Mouse (Mus musculus) cerebellum, adult 11 months (tissue): ENCODE data around the gene Arfip1.
A peak's percentile ranks its signal among the peaks of the same experiment; 100 is the strongest.

Source experiments
- DNase-seq: peaks from one replicate; pipeline ENCODE4 v3.0.0; 2022

Gene Arfip1

DNA sequence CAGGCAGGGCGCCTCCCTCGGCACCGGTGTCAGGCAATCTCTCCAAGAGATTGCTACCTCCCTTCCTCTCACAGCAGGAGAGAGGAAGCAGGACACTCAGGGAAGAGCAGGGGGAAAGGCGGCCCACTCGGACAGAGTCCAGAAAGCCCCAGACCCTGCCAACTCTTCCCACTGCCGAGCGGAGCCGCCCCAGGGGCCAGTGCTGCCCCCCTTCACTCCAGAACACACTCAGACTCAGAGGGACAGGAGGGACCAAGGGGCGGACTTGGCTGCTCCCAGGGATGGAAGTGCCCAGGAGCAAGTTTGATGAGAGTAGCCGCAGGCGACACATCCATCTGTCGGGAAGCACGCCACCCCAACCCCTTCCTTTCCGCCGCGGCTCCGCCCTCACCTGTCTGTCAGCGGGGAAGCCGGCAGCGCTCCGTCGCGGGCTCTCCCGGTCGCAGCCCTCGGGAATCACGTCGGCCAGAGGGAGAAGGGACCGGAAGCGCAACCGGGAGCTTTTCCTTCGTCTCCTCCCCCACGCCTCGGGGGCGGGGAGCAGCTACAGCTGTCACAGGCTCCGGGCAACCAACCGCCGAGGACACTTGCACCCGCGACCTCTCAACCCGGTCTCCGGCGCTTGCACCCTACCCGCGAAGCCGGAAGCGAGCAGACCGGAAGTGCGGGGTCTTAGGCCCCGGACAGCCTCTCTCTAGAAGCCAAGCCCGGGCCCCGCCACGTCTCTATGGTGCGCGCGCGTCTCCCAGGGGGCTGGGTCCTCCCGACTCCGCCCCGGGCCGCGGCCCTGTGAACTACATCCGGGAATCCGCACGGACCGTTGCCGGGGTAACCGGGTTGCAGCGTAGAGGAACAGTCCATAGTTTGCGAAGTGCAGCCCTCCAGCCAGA, at the start of gene Arfip1:
Gene Arfip1 (minus strand): TSS at position 603 of the 890 bp plus-strand sequence.
- DNase-seq: peak; percentile 93

GRCm38 (mm10) chr3:84631586-84631985, 49.2 kb upstream of the Arfip1 start:
- DNase-seq: no peak

DNA sequence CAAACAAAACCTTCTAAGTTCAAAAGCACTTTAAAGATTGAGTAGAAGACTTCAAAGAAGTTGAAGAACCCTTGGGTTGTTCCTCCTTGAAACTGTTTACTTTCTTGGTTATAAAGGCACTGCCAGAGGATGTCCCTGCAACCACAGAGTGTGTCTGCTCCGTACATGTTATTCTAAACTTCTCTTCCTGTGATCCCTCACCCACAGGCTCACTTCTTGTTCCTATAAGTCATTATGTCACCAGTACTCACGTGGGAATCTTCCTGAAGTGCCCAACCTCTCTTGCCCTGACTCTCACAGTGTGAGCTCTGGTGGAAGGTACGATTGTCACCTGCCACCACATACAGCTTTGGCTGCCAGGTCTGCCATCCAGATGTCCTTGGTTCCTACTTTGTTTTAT, 39.6 kb upstream of the Arfip1 start:
- no peak for DNase-seq

DNA sequence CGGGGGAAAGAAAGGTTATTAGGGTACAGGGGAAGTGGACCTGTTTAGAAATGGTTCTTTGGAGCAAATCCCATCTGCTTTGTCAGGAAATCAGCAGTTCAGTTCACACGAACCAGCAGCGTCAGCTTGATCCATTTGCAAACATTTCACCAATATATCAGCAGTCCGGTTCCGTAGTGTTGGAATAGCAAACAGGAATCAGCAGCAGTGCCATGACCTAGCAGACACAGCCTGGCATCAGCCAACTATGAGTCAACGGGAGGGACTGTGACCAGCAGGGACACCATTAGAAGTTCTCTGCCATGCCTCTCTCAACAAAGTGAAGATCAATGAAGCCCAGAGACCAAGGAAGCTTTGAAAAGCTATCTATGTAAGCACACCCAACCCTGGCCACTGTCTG, 37.3 kb upstream of the Arfip1 start:
- DNase-seq: no peak

DNA sequence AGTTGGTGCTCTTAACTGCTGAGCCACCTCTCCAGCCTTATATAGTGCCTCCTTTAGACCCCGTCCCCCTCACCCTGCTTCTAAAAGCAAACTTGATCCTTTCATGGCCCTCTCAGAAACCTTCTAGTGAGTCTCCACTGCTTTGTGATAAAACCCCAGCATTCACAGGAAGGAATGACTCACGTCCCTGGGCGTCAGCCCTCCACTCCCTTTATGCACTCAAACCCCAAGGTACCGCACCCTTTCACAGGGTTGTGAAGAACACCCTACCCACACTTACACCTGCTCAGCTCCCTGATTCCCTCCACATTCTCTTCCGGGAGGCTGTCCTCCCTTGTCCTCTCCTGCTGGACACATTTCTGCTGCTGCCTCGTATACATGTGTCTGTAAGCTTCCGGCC, 36.6 kb upstream of the Arfip1 start:
- DNase-seq: no peak

DNA sequence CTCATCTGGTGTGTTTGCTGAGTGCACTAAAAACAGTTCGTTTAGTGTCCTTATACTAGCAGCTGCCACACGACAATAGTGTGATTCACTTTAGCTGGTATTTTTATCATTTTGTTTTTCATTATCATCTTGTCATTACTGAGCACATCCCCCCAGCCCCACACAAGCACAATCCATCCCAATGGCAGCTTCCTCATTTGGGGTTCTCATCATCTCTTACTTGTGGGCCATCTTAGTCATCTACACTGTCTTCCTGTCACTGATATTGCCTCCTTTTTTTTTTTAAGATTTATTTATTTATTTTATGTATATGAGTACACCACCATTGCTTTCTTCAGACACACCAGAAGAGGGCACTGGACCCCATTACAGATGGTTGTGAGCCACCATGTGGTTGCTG, 36.2 kb upstream of the Arfip1 start:
- no peak for DNase-seq

- DNase-seq: no peak
Measured at GRCm38 (mm10) chr3:84615856-84616225, 33.4 kb upstream of the Arfip1 start.

GRCm38 (mm10) chr3:84615050-84615855, 32.8 kb upstream of the Arfip1 start:
- DNase-seq: no peak

- DNase-seq: no peak
Measured at GRCm38 (mm10) chr3:84610183-84610710, 27.8 kb upstream of the Arfip1 start.

GRCm38 (mm10) chr3:84603212-84603611, 20.8 kb upstream of the Arfip1 start:
- no peak for DNase-seq

DNA sequence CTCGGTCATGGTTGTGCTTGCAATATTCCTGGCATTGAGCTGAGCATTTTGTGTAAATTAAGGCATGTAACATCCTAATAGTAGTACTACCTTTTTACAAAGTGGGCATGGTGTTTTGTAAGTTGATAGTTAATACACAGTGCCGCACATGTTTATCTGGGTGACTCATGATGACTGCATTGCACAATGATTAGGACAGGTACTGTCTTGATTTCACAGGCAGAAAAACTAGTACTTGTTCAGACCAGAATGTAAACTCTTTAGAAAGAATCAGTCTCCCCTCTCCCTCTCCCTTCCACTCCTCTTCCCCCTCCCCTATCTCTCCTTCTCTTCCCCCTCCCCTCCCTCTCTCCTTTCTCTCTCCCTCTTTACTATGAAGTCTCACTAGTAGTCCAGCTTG, 20.3 kb upstream of the Arfip1 start:
- DNase-seq: no peak

- no peak for DNase-seq
Measured at GRCm38 (mm10) chr3:84601870-84602495, 19.6 kb upstream of the Arfip1 start.

- DNase-seq: no peak
Measured at GRCm38 (mm10) chr3:84598756-84599155, 16.3 kb upstream of the Arfip1 start.

DNA sequence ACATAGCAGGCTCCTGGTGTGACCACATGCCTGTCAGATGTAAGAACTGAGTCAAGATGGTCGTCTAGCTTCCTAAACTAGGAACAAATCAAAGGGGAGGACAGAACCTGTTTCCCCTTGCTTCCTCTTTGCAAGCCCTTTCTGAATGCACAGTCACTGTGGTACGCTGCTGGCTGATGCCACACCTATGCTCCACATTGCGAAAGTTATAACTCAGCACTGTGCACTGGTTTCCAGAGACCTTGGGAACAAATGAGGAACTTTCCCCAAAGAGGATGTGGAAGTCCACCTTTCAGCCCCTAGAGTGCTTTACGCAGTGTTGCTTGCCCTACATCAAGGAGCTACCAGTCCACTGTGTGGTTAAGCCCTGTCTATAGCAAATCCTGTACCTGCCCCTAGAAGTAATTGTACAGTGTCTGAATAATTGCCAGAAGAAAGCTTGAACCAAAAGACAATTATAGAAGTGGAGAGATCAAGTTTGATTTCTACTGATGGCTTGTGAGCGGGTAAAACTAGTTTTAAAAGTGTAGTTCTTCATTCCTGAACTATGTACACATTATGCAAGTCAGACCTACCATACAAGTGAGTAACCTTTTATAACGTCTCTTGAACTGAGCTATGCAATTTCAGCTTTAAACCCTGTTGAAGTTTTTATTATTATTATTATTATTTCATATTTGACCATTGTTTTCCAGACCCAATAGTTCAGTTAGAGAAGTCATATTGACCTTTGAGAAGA, 15.7 kb upstream of the Arfip1 start:
- no peak for DNase-seq

GRCm38 (mm10) chr3:84595677-84596234, 13.3 kb upstream of the Arfip1 start:
- no peak for DNase-seq

DNA sequence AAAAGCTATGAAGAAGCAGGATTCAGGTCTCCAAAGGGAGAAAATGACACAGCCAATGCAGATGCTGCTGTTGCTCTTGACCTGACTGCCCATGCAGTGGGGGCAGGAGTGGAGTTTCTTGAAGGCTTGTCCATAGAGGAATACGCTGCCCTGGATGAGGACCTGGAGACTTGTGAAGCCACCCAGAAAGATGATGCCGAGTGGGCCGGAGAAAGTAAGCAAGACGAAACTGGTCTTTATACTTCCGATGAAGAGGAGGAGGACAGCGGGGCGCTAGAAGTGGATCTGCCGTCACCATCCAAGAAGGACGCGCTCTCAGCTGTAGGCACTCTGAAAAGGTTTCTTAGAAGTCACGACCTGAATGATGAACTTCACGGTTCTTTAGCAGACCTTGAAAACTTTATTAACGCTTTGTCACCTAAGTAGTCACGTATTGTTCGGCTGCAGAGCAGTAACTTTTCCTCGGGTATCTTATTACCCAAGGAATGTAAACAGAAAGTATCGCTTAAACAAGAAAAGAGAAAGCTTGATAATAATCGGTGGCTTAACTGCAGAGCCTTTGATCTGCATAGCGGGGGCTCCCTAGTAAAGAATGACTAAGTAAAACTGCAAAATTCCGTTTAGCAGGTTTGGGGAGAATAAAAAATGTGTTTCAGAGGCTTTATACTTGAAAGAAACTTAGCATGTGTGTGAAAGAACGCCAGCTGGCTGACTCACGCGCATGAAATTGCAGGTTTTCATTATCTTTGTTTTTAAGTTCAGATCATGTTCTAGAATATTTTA, 12.7 kb upstream of the Arfip1 start:
- DNase-seq: no peak

GRCm38 (mm10) chr3:84593274-84593673, 10.8 kb upstream of the Arfip1 start, which contains the start of gene Tigd4:
Gene Tigd4 (plus strand): TSS chr3:84593574.
- no peak for DNase-seq

- DNase-seq: no peak
Measured at GRCm38 (mm10) chr3:84586736-84587135, 4.3 kb upstream of the Arfip1 start.

DNA sequence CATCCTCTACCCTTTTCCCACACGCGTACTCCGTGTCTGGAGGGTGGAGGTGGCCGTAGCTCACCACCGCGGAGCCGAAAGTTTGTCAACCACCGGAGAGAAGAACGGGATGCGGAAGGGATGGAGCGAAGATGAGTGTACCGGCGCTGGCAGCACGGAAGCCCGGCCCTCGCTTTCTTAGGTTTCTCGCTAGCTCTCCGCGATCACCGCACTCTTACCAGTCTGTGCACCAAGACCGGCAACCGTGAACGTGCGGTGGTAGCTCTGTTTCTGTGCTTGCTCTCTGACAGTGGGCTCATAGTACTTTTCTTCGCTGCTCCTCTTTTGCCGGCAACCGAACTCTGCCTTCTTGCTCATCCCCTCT, 470 bp upstream of the Arfip1 start:
- no peak for DNase-seq

- DNase-seq: no peak
Measured at GRCm38 (mm10) chr3:84581696-84582022, 766 bp downstream of the Arfip1 start.

DNA sequence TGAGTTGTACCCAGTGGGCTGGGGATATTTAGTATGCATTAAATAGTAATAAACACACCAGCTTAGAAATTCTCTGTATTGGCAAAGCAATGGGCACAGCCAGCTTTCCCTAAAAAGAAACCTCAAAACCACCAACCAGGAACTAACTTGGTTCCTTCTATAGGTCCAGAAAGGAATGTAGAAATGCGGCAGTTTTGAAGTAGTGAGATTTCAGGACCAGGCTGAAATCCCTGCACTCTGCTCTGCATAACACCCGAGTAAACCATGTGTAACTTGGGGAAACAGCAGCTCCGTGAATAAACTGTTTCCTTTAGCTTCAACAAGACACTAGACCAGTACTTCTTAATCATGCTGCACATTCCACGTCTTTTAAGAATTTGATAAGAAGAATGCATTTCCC, 1.7 kb downstream of the Arfip1 start:
- DNase-seq: no peak

DNA sequence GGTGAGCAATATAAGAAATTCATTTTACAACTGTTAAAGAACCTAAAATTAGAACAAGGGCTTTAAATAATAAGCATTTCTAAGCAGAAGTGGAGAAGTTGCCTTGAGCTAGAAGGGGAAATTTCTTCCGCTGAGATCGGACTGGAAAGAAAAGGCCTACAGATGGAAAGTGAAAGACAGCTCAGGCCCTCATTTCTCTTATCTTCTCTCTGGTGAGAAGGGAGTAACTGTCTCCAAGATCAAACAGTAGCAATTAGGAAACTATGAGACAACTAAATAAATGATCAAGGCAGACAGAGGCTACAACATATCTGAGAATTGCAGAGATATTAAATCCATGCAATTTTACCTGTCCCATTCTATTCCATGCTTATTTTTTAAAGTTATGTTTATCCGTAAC, 11.9 kb downstream of the Arfip1 start:
- no peak for DNase-seq
